Mouse (Mus musculus) C2C12 (cell line): ENCODE data around the gene Brcc3. TPM values are rescaled to one million over a fixed set of nuclear protein-coding genes. Genes with fewer than 3 reads are reported as not detected.

Experiments used
- H3K27me3 ChIP-seq: one replicate; pipeline ENCODE4 v1.6.1; 2011; ENCODE audit not compliant: control insufficient read depth, insufficient read depth, insufficient read length
- H3K36me3 ChIP-seq: one replicate; pipeline ENCODE4 v1.6.1; 2011; ENCODE audit not compliant: control insufficient read depth, insufficient read depth
- H3K4me3 ChIP-seq: one replicate; pipeline ENCODE4 v1.5.1; 2011; ENCODE audit warnings: mild to moderate bottlenecking, control low read depth; ENCODE audit not compliant: poor library complexity, insufficient read depth, severe bottlenecking
- H3K79me2 ChIP-seq: one replicate; pipeline ENCODE4 v1.6.1; 2011; ENCODE audit not compliant: control insufficient read depth, insufficient read depth
- H3K79me3 ChIP-seq: one replicate; pipeline ENCODE4 v1.6.1; 2011; ENCODE audit warnings: low read depth, control low read depth
- H3ac ChIP-seq: one replicate; pipeline ENCODE3; 2011; ENCODE audit warnings: low read depth; ENCODE audit not compliant: control insufficient read depth, insufficient read length
- CEBPB ChIP-seq: IDR thresholded peaks from one replicate; pipeline ENCODE4 v1.6.1; 2011; ENCODE audit warnings: low read depth, mild to moderate bottlenecking, control low read depth, moderate library complexity
- CTCF ChIP-seq: IDR thresholded peaks from one replicate; pipeline ENCODE4 v1.5.1; 2011; ENCODE audit not compliant: control insufficient read depth, insufficient read depth, insufficient read length
- FOSL1 ChIP-seq: IDR thresholded peaks from one replicate; pipeline ENCODE4 v1.8.0; 2011; ENCODE audit warnings: mild to moderate bottlenecking, low read length; ENCODE audit not compliant: poor library complexity, insufficient read depth, severe bottlenecking
- MAX ChIP-seq: IDR thresholded peaks from one replicate; pipeline ENCODE4 v1.6.1; 2011; ENCODE audit warnings: mild to moderate bottlenecking, control low read depth
- MYOD1 ChIP-seq: IDR thresholded peaks from one replicate; pipeline ENCODE4 v1.6.1; 2011; ENCODE audit warnings: low read depth; ENCODE audit not compliant: control insufficient read depth, insufficient read length
- MYOG ChIP-seq: IDR thresholded peaks from one replicate; pipeline ENCODE4 v1.6.1; 2011; ENCODE audit not compliant: control insufficient read depth, insufficient read length; ENCODE audit errors: extremely low read depth
- USF1 ChIP-seq: IDR thresholded peaks from one replicate; pipeline ENCODE4 v1.6.1; 2011; ENCODE audit warnings: low read depth, mild to moderate bottlenecking, control low read depth, moderate library complexity
- long read RNA-seq, 2 experiments: library from polyadenylated mRNA; unstranded; transcript quantifications; one replicate each; pipeline ENCODE4 v2.0.0; 2019 to 2020
- polyA plus RNA-seq: library from polyadenylated mRNA; unstranded; fragments of >200 nt; fragmentation: generic; extraction: Trizol; gene quantifications from one replicate; pipeline ENCODE4 v1.2.1, GENCODE M21; 2012; ENCODE audit warnings: missing spikeins

Brcc3 gene
- polyA plus RNA-seq: 6.4 TPM
- long read RNA-seq, experiment 1, partial matches to known transcripts: 0 of 1 reads
- long read RNA-seq, experiment 1, other reads (novel, unspliced or antisense): 1 of 1 reads
- long read RNA-seq, experiment 2, partial matches to known transcripts: 1 of 1 reads
- long read RNA-seq, experiment 2, other reads (novel, unspliced or antisense): 0 of 1 reads

- H3K36me3 ChIP-seq: peaks cover 6% of the 10 kb centered on the region
- H3ac ChIP-seq: peak within 1 kb of the TSS; percentile 66
- no peaks in the 10 kb centered on the region for H3K27me3 ChIP-seq
- peak within 1 kb of the TSS; percentile 50 for H3K4me3 ChIP-seq
- H3K79me3 ChIP-seq: peaks cover 17% of the 10 kb centered on the region
- no peak for TF ChIP-seq MYOG
- TF ChIP-seq USF1: no peak
- no peak for TF ChIP-seq CEBPB
- no peak for TF ChIP-seq MYOD1
- no peak for TF ChIP-seq MAX
- TF ChIP-seq FOSL1: no peak
- no peak for TF ChIP-seq CTCF
- H3K79me2 ChIP-seq: peaks cover 40% of the 10 kb centered on the region
Observed at GRCm38 (mm10) chrX:75415936-75416785, at the start of gene Brcc3, which contains the start of the genes Cmc4 and Mtcp1. Gene Brcc3, plus strand, starts transcription at chrX:75416628. Gene Cmc4, minus strand, starts transcription at chrX:75416584. Gene Mtcp1, minus strand, starts transcription at chrX:75416588.

GRCm38 (mm10) chrX:75370197-75370596 is 46.2 kb upstream of the Brcc3 start:
- Histone ChIP-seq H3K36me3 (no peaks in the 10 kb centered on the region), H3ac (no peak overlapping the region), H3K79me2 (no peaks in the 10 kb centered on the region), H3K79me3 (no peaks in the 10 kb centered on the region), H3K4me3 (no peak overlapping the region), H3K27me3 (no peaks in the 10 kb centered on the region)
- TF ChIP-seq MYOD1 (no peak), CTCF (no peak), MAX (no peak), CEBPB (no peak), FOSL1 (no peak), USF1 (no peak), MYOG (no peak)

GRCm38 (mm10) chrX:75372666-75373425 is 43.6 kb upstream of the Brcc3 start:
- Histone ChIP-seq H3K79me3 (no peaks in the 10 kb centered on the region), H3K27me3 (no peaks in the 10 kb centered on the region), H3K79me2 (no peaks in the 10 kb centered on the region), H3K4me3 (no peak overlapping the region), H3K36me3 (no peaks in the 10 kb centered on the region), H3ac (no peak overlapping the region)
- TF ChIP-seq USF1: no peak

- Histone ChIP-seq H3K79me2 (no peaks in the 10 kb centered on the region), H3ac (no peak overlapping the region), H3K36me3 (no peaks in the 10 kb centered on the region), H3K27me3 (no peaks in the 10 kb centered on the region), H3K79me3 (no peaks in the 10 kb centered on the region), H3K4me3 (no peak overlapping the region)
- no peak for TF ChIP-seq USF1
- TF ChIP-seq MYOG: no peak
- no peak for TF ChIP-seq MAX
- no peak for TF ChIP-seq CEBPB
- TF ChIP-seq MYOD1: no peak
- TF ChIP-seq FOSL1: no peak
- no peak for TF ChIP-seq CTCF
Observed at GRCm38 (mm10) chrX:75376815-75377214, 39.6 kb upstream of the Brcc3 start.

GRCm38 (mm10) chrX:75381176-75381575 is 35.3 kb upstream of the Brcc3 start:
- Histone ChIP-seq H3K79me2 (peaks cover 32% of the 10 kb centered on the region), H3K36me3 (no peaks in the 10 kb centered on the region), H3K79me3 (peaks cover 15% of the 10 kb centered on the region), H3K4me3 (no peak overlapping the region), H3K27me3 (no peaks in the 10 kb centered on the region), H3ac (no peak overlapping the region)
- no peak for TF ChIP-seq CEBPB
- TF ChIP-seq MYOD1: no peak
- no peak for TF ChIP-seq FOSL1
- no peak for TF ChIP-seq USF1
- no peak for TF ChIP-seq CTCF
- TF ChIP-seq MYOG: no peak
- TF ChIP-seq MAX: no peak

- Histone ChIP-seq H3K4me3 (peak overlapping the region; percentile 37), H3K79me3 (peaks cover 15% of the 10 kb centered on the region), H3K36me3 (no peaks in the 10 kb centered on the region), H3ac (no peak overlapping the region), H3K79me2 (peaks cover 32% of the 10 kb centered on the region), H3K27me3 (no peaks in the 10 kb centered on the region)
- TF ChIP-seq CTCF: no peak
- no peak for TF ChIP-seq USF1
- TF ChIP-seq MYOD1: no peak
- TF ChIP-seq MYOG: no peak
- no peak for TF ChIP-seq FOSL1
- TF ChIP-seq MAX: no peak
- no peak for TF ChIP-seq CEBPB
Observed at GRCm38 (mm10) chrX:75381699-75382098, 34.7 kb upstream of the Brcc3 start.
